In genomic region chr16:16896382-16897055, GRCm38 (mm10) we compare ENCODE assay signal across 8 mouse cellular contexts. TPM values are rescaled to one million over a fixed set of nuclear protein-coding genes. Genes with fewer than 3 reads are reported as not detected.
DNase-seq lines count a peak whose midpoint lies in the region; ATAC-seq lines count a peak whose summit lies in the region.

Gene Ppm1f (plus strand): TSS chr16:16896469.

- peaks cover 22% of the 10 kb centered on the region for H3K36me3 ChIP-seq in intestine, embryonic 14.5 days (ENCODE audit: control insufficient read depth, insufficient read depth, low read length)

- peak; percentile 91 for ATAC-seq in intestine, embryonic 14.5 days (replicated peaks; ENCODE audit: low FRiP score, low TSS enrichment, low read depth)

- H3K9ac ChIP-seq in intestine, embryonic 14.5 days (ENCODE audit: low read length): peak within 1 kb of the TSS; percentile 60

- peaks cover 9% of the 10 kb centered on the region for H3K4me1 ChIP-seq in intestine, embryonic 14.5 days (replicated peaks; ENCODE audit: control insufficient read depth, insufficient read depth, low read length)

- 1% methylated on average over 29 of the region's 29 CpGs for WGBS in intestine, embryonic 14.5 days

- peak within 1 kb of the TSS; percentile 56 for H3K4me3 ChIP-seq in intestine, embryonic 14.5 days (ENCODE audit: low read depth, low read length)

- intact Hi-C loops in left cerebral cortex, postnatal 14 days (cut with DNase I): no loop called here

- no peaks in the 10 kb centered on the region for H3K9me3 ChIP-seq in intestine, embryonic 14.5 days (ENCODE audit: control insufficient read depth, low read length)

- peak within 1 kb of the TSS; percentile 3; the same call in 1 of the 2 replicates for H3K27ac ChIP-seq in intestine, embryonic 14.5 days (ENCODE audit: low read depth)

- DNase-seq in adrenal gland, adult 18-20 months (ENCODE audit: low spot score in 2 of 2): peak; percentile 98
- DNase-seq in embryo, embryonic 11 days: peak; percentile 93
- DNase-seq in gastrocnemius, postnatal 25 days: peak; percentile 91
- peak; percentile 97 for DNase-seq in intestine, embryonic 14.5 days (ENCODE audit: low spot score)
- peak; percentile 94 to 97 for DNase-seq in left cerebral cortex, postnatal 14 days (ENCODE audit: low spot score in 2 of 2)
- DNase-seq in mesoderm, embryonic 11.5 days (ENCODE audit: low read depth, low spot score): peak; percentile 96
- DNase-seq in right cerebral cortex, postnatal 36 days (ENCODE audit: low spot score in 2 of 2): peak; percentile 93
- peak; percentile 91 for DNase-seq in yolk sac, embryonic 10.5 days (ENCODE audit: low spot score)

- H3K4me2 ChIP-seq in intestine, embryonic 14.5 days (ENCODE audit: low read length): peak within 1 kb of the TSS; percentile 82

- H3K27me3 ChIP-seq in intestine, embryonic 14.5 days (replicated peaks; ENCODE audit: control insufficient read depth, insufficient read depth, low read length): no peaks in the 10 kb centered on the region

RNA-seq across cellular contexts. Expression of gene Ppm1f, which starts in this region (rescaled TPM):
- total RNA-seq in adrenal gland, adult 18-20 months (2021): 10 to 100 TPM; 29.5 to 36.6 TPM
- 10 to 100 TPM; 10.8 to 10.9 TPM for total RNA-seq in gastrocnemius, postnatal 25 days (2021)
- polyA plus RNA-seq in intestine, embryonic 14.5 days (2014; fragmentation: Nextera tagmentation; extraction: Ambion mirVana): 16.3 and 19.6 TPM in 2 replicates
- total RNA-seq in left cerebral cortex, postnatal 14 days (2021): 10 to 100 TPM; 34.3 TPM

Comparison
In these comparisons a context has a peak if more than half of its experiments do, and no peak if none do; other contexts are left out.
1. Peak in every context shown above with its lines: DNase-seq, ATAC-seq, H3K4me3 ChIP-seq and H3K27ac ChIP-seq.